Mouse (Mus musculus) megakaryocyte, embryonic 14.5 days (primary cell): ENCODE measurements around the gene Rnf150.

Experiments
- FLI1 ChIP-seq: IDR thresholded peaks from 2 replicates; pipeline ENCODE4 v1.6.1; 2012; ENCODE audit warnings: low read length, inconsistent platforms, mixed read lengths
- GATA1 ChIP-seq: IDR thresholded peaks from 3 replicates; pipeline ENCODE4 v1.6.1; 2012; ENCODE audit warnings: mixed read lengths, low read length, inconsistent platforms, borderline replicate concordance

GRCm38 (mm10) chr8:83109756-83110155 lies 246.6 kb downstream of the Rnf150 start:
- no peak for TF ChIP-seq GATA1
- no peak for TF ChIP-seq FLI1
